Mouse (Mus musculus): Measurements from ENCODE around the gene Lims1. TPM values are rescaled to one million over a fixed set of nuclear protein-coding genes. Genes with fewer than 3 reads are reported as not detected.

Lims1 gene
- polyA plus RNA-seq, 1 experiment from 2014 or later = 155 TPM

DNA sequence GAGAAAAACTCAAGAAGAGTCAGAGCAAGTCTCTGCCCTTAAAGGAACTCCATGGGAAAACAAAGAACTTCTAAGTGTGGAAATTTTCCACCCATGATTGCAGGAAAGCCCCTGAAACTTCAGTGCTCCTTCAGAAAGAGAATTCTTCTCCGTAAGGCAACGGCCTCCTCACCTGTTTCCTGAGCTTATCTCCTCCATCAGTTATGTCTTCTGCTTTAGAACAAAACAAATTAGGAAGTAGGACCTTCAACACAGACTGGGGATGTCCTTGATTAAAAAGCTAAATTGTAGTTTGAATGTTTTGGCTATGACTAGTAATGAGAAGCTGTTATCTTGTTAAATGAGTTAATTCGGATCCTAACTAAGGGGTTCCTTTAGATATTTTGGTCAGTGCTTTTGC lies 20.3 kb downstream of the Lims1 start:
- no peak for DNase-seq (ENCODE audit: low spot score)

DNA sequence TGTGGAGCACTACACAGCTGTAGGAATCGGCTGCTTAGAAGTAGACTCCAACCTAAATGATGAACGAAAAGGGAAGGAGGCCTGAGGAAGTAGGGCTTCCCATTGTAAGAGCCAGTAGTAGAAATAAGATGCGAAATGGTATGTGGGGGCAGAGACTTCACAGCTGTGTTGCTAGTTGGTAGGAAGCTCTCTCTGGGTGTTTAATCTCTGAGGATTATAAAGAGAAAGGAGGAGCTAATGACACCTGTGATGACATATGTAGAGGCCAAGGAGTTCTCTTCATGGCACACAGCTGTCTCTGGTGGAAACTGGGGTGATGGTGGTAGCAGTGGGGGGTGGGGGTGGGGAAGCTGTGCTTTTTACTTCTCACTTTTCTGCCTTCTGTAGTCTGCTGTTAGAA lies 27.3 kb downstream of the Lims1 start:
- peak; percentile 84 for DNase-seq (ENCODE audit: low spot score)

DNA sequence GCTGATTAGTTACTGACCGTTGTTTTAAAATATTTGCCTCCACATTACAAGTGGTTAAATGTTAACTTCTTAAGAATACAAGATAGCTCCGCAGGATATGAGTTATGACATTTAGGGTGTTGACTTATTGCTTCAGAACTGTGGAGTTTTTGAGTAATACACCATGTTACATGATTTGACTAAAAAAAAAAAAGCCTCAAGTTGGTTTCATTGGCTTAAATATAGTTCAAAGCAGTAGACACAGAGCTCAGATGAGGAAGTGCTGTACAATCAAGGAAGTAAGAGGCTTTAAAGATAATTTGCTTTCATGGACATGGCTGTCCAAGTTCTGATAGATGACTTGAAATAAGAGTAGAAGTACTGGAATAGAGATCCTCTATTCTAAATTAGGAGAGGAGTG lies 28.4 kb downstream of the Lims1 start:
- peak; percentile 50 for DNase-seq (ENCODE audit: low spot score)

DNA sequence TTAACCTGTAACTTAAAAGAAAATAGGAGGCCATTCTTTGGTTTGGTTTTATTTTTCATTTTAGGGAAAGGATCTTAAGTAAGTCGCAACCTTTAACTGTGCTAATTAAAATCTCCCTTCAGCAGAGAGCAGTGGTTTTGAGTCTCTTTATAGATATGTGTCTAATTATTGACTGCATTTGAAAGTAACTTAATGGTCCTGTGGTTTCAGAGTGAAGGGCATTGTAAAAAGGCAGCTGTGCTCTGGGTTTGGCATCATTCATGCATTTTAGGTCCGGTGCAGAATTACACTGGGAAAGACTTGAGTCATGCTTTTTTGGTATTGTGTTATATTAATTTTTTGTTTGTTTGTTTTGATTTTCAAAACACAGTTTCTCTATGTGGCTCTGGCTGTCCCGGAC lies 29.1 kb downstream of the Lims1 start:
- no peak for DNase-seq (ENCODE audit: low spot score)

DNA sequence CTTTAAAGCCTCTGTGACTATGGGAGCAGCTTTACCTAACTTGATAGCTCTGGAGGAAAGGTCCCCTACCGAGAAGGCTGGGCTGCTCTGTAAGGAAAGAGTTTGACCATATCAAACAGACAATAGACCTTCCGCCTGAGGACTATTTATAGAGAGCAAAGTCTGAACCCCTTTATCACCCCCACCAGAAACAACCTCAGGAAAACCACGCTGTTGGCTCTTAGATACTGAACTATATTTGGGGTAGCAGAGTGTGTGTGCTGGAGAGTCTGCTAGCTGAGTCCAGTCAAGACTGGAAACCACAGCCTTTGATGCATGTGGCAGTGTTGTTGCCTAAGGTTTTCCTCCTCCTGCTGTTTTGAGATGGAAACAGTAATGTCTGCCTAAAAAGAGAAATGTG lies 31.3 kb downstream of the Lims1 start:
- peak; percentile 18 for DNase-seq (ENCODE audit: low spot score)

DNA sequence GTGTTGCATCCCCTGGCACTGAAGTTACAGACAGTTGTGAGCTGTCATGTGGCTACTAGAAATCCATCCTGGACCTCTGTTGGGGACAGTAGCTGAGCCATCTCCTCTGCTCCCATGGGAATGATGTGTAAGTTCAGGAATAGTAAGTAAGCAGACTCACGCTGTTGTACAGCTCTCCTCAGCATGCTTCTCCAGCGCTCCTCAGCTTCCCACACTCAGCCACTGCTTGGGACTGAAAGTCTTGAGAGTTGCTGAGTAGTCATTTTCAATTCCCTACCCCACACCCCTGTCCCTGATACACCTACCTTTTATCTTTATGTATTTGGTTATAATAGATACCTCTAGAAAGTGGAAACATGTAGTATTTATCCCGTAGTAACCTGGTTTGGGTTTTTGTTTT lies 33.2 kb downstream of the Lims1 start:
- DNase-seq (ENCODE audit: low spot score) = no peak

DNA sequence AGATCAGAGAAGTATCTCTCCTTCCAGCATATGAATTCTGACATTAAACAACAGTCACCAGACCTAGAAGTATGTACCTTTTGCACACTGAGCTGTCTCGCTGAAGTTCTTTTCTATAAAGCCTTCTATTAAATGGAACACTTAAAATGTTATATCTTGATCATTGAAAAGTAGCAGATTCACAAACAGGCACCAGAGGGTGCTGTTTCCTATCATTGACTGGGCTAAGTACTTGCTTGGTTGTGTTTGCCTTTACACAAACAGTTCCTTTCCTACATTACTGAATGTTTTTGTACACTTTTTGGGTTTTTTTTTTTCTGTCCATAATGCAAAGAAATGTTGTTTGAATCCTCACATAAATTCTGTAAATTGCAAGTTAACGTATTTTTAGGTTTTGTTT lies 35.9 kb downstream of the Lims1 start:
- peak; percentile 71 for DNase-seq (ENCODE audit: low spot score)

DNA sequence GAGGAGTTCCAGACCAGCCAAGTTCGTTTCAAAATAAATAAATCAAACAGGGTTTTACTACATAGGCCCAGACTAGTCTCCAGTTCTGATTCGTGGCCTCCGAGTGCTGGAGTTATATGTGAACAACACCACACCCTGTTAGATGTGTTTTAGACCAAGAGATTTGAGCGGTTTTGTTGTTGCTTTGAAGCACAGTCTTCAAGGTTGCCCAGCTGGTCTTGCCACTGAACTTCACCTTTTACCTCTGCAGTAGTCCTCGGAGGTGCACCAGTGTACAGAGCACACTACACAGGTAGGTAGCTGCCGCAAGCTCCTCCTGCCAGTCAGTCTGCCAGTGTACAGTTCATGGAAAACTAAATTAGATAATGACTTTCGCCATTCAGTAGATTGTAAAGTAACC lies 36.7 kb downstream of the Lims1 start:
- DNase-seq (ENCODE audit: low spot score) = no peak

DNA sequence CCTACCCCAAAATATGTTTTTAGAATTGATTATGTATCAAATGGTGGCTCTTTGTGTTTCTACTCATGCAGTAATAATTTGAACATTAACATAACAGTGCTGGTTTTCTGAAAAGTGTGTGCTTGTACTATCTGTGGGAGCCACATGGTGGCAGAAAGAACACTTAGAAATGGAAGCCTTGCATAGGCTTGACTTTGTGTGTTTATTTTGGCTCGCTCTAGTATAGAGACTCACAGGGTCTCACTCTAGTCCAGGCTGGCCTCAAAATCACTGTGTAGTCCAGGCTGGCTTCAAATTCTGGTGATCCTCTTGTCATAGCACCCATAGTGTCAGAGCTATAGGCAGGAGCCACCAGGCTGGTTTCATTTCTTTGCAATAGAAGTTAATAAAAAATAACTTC lies 39.5 kb downstream of the Lims1 start:
- peak; percentile 47 for DNase-seq (ENCODE audit: low spot score)

DNA sequence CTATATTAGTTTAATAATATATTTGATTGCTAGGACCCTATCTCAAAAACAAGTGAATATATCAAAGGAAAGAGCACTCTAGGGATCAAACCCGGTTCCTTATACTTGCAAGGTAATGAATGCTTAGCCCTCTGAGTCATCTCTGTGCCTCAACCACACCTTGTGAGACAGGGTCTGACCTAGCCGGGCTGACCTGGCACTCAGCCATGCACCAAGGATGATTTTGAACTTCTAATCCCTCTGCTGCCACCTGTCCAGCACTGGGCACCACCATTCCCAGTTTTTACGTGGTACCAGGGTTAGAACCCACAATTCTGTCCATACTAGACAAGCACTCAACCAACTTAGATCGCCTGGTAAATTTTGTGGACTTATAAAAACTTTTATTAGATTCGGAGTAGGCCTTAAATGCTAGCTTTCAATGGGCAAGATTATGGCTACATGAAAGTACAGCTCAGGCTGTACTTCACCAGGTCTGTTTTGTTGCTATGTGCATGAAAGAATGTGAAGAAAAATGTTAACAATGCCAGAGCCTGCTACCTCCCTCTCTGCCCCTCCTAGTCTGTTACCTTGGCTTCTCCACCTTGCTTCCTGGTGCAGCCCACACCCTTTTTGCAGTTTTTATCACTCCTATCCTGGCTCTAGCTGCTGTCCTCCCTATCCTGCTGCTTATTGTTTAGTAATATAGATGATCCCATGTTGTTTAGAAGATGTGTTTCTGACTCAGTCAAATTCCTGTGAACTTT lies 41.7 kb downstream of the Lims1 start:
- no peak for DNase-seq (ENCODE audit: low spot score)

DNA sequence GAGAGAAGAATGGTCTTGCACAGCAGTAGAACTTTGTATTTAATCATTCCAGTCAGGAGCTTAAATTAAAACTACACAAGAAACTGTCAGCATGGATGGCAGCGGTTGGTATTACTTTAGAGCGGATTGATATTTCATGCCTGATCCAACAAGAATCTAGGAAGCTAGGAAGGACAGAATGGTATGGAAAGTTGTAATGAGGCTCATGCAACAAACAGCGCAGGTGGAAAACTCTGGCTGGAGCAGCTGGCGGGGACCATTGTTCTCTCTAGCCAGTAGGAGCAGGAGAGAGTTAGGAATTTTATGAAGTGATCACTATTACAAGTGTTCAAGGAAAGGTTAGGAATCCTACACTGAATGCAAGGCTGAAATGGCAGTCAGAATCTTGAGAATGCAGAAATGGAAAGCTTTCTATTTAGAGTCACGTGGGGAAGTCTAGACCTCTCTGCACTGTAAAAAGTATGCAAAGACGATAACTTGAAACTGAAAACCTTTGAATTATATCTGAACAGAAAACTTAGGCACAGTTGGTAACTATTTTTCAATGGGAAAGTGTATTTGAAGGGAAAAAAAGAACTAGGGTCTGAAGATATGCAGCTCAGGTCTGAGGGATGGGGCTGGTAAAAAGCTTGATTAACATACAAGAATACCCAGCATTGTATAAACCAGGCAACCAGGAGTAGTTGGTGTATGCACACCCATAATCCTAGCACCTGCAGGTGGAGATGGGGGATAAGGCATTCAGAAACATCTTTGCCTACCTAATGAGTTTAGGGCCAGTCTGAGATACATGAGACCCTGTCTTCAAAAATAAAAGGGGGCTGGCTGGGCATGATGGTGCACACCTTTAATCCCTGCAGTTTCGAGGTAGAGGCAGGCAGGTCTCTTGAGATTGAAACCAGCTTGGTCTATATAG lies 45.8 kb downstream of the Lims1 start:
- DNase-seq (ENCODE audit: low spot score) = no peak

DNA sequence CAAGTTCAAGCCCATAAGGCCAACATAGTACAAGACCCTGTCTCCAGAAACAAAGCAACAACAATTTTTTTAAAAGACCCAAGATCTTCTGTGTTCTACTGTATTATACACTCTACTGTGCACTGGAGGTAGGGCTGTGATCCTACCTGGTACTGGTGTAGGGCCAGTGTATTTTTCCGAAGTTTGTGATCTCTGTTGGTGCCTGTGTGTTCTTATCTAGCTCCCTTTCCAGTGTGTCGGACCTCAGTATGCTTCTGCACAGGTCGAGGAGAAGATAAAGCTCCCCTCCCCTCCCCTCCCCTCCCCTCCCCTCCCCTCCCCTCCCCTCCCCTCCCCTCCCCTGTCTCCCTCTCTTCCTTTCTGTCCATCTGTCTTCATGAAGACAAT lies 46.4 kb downstream of the Lims1 start:
- DNase-seq (ENCODE audit: low spot score) = peak; percentile 14

DNA sequence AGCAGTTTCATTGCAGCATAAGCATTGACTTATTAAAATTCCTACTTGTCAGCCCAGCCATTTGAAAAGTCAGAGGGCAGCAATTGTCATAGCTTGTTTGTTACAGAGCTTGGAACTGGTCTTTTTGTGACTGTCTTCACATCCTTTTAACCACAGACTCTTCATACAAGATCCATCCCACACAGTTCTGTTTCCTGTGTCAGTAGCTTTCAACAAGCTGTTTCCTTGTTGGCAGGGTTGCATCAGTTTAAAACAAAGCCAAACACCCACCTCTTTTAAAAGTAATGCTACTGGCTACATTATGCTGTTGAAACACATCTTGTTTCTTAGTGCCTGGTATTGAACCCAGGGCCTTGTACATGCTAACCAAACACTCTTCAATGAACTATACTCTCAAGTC lies 46.9 kb downstream of the Lims1 start:
- peak; percentile 78 for DNase-seq (ENCODE audit: low spot score)

DNA sequence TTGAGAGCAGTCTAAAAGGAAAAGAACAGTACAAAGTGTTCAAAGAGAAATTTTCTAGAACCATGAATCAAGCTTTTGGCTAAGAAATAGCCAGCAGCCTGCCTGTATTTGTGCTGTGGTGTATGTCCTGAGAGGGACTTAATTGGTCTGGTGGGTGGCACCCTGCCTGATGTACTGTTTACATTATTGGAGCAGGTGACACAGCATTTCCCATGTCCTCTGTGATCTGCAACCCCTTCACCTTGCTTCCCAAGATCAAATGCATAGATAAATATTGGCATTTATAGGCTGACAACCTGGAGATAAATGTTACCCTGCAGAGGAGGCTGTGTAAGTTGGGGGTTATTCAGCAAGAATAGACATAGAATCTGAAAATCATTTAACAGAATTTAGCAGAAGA lies 47.3 kb downstream of the Lims1 start:
- DNase-seq (ENCODE audit: low spot score) = no peak

DNA sequence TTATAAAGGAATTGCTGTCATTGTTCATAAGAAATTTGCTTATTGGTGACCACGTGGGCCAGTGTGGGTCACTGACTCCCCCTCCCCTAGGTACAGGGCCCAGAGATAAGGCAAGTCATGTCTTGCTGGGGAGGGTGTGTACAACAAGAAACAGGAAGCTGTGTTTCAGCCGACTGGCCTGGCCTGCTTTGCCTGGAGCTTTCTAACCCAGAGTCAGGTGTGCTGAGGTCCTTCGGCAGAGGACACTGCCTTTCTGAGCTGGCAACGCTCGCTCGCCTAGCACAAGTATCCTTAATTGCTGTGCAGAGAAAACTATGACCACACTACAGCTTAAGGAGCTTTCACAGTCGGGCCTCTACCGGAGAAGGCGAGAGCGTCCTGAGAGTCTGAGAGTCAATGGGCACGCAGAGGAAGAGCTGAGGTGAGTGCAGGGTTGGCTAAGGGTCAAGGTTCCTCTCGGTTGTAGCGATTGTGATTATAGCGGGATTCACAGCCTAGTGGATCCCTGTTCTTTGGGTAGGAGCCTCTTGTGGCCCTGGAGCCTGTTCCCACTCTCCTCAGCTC lies 48.1 kb downstream of the Lims1 start:
- DNase-seq (ENCODE audit: low spot score) = peak; percentile 37

DNA sequence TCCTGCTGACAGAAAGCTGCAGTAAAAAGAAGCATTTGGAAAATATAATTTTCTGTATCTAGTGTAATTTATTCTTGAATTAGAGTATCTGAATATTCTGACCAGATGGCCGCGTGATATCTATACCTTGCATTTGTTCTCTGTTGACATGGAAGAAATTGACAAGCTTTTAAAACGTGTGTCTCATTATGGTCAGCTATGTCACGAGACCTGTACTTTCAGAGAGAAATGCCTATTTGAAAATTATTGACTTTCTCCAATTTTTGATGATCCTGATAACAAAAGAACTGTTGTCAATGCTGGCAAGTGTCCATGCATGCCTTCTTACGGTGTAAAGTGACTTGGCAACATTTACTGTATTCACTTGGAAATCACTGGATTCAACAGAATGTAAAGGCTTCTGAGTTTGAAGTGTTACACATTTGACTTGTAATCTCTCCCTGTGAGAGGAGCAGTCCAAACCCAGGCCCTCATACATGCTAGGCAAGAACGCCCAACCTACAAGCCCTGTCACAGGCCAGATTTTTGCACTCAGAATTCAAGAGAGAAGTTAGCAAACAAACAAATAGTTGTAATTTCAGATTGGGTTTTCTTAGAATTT lies 49.3 kb downstream of the Lims1 start:
- DNase-seq (ENCODE audit: low spot score) = no peak

DNA sequence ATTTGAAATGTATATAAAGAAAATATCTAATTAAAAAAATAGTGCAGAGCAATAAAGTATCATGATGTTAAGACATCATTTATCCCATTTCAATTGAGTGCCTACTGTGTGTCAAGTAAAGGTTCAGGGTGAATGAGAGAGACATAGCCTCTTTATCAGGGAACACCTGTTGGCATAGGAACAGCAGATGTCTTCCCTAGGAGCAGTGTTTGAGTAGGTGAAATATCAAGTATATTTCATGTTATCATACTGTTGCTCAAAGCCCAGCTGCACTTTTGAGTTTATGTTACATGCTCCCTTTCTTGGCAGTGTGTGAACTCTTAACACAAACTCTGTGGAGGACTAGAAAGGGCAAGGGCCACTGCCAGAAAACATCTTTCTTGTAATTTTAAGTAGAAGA lies 50.6 kb downstream of the Lims1 start:
- no peak for DNase-seq (ENCODE audit: low spot score)

DNA sequence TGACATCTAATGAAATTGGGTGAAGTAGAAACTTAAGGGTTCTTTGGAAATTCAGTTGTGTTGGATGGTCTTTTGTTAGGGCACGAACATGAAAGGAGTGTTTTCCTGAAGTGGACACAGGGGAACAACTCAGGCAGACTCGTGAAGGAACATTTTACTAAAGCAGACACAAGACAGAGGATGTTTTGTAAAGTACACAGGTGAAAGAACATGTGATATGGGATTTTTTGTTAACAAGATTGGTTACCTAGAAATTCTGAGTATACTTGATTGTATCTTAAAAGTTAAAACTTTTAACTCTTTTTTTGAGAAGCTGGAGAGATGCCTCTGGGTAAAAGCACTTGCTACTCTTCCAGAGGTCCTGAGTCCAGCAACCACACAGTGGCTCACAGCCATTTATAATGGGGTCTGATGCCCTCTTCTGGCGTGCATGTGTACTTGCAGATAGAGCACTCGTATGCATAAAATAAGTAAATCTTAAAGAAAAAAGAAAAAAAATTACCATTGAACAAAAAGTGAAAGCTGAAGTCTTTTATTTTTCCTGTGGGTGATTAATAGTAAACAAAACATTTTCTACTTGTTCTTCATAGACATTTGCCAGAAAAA lies 54.4 kb downstream of the Lims1 start:
- DNase-seq (ENCODE audit: low spot score) = peak; percentile 65

DNA sequence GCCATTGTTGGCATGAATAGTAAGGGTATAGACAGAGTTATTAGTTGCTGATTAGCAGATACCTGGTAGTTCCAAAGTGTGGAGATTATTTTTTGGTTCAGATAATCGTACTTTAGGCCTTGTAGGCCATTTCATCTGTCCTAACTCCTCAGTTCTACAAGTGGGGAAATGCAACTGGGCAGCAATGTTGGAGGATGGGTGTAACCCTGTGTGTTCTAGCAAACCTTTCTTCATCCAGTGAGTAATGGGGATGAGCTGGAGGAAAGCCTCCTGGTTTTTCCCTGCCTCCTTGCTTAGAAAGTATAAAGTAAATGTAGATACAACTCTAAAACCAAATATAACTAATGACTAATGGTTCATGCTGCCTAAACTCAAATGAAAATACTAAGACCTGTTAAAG lies 55.1 kb downstream of the Lims1 start:
- DNase-seq (ENCODE audit: low spot score) = no peak

DNA sequence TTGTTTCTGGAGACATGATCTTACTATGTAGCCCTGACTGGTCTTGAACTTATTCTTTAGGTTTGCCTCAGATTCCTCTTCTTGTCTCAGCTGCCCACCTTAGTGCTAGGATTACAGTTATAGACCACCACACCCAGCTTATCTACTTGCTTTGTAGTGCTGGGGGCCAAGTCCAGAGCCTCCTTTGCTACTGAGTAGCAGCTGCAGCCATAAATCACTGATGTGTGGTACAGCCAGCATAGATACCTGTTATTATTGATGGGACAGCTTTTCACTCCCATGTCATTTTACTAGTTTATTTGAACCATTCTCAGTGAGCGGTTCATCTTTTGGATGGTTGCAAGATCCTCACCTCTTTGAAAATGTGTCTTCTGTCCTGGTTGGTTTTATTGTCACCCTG lies 56.4 kb downstream of the Lims1 start:
- no peak for DNase-seq (ENCODE audit: low spot score)

DNA sequence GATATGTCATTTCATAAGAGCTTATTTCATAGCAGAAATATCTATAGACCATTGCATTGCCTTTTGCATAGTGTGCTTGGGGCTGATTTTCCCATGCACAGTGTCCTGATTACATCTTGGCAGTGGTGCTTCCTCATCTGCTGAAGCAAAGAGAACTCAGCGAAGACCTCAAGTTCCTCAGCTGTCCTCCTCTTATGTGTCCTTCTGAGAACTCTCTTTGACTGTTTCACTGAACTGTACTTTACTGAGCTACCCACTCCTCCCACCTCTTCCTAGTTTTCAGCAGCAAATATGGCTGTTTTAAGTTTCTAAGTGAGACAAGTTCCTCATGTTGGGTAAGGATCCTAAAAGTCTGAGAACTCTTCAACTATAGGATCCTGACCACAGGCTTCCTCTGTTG lies 58.6 kb downstream of the Lims1 start:
- no peak for DNase-seq (ENCODE audit: low spot score)
